Mouse (Mus musculus) embryonic facial prominence, embryonic 11.5 days (tissue): ENCODE data around the gene Prps2. TPM values are rescaled to one million over a fixed set of nuclear protein-coding genes. Genes with fewer than 3 reads are reported as not detected.

Experiments
- ATAC-seq: fragments of 200-750 bp; cut with Nextera tagmentation; replicated peaks from 2 replicates; pipeline ENCODE4 v1.8.0; 2017; ENCODE audit warnings: low read depth; ENCODE audit not compliant: insufficient number of reproducible peaks, low FRiP score, low TSS enrichment
- DNase-seq: peaks from one replicate; pipeline ENCODE4 v3.0.0-alpha.2; 2015; ENCODE audit warnings: low spot score
- H3K27ac ChIP-seq: fragments of 300-500 bp; sonication (generic); replicated peaks from 2 replicates; pipeline ENCODE4 v1.5.1; 2014; ENCODE audit warnings: mild to moderate bottlenecking, low read depth, low read length, control low read depth
- H3K27me3 ChIP-seq: fragments of 300-500 bp; sonication (generic); 2 replicates; pipeline ENCODE4 v1.6.1; 2014; ENCODE audit warnings: mild to moderate bottlenecking, low read length, moderate library complexity, mixed read lengths; ENCODE audit not compliant: control insufficient read depth, insufficient read depth
- H3K36me3 ChIP-seq: fragments of 300-500 bp; sonication (generic); replicated peaks from 2 replicates; pipeline ENCODE4 v1.6.1; 2014; ENCODE audit warnings: low read depth, mild to moderate bottlenecking, low read length, moderate library complexity, mixed read lengths; ENCODE audit not compliant: control insufficient read depth, insufficient read depth
- H3K4me1 ChIP-seq: fragments of 300-500 bp; sonication (generic); 2 replicates; pipeline ENCODE4 v1.6.1; 2014; ENCODE audit warnings: low read length, mixed read lengths; ENCODE audit not compliant: control insufficient read depth, insufficient read depth
- H3K4me2 ChIP-seq: fragments of 300-500 bp; sonication (generic); 2 replicates; pipeline ENCODE4 v1.6.1; 2014; ENCODE audit warnings: low read depth, mild to moderate bottlenecking, control low read depth, low read length, moderate library complexity
- H3K4me3 ChIP-seq: fragments of 300-500 bp; sonication (generic); 2 replicates; pipeline ENCODE4 v1.5.1; 2014; ENCODE audit warnings: low read depth, low read length, control low read depth
- H3K9ac ChIP-seq: fragments of 300-500 bp; sonication (generic); replicated peaks from 2 replicates; pipeline ENCODE4 v1.6.1; 2014; ENCODE audit warnings: mild to moderate bottlenecking, control low read depth, low read length
- H3K9me3 ChIP-seq: fragments of 300-500 bp; sonication (generic); replicated peaks from 2 replicates; pipeline ENCODE4 v1.6.1; 2016; ENCODE audit warnings: mild to moderate bottlenecking, low read length, inconsistent platforms, mixed read lengths; ENCODE audit not compliant: control insufficient read depth
- WGBS: fragments of 180-500 bp; shearing (Covaris S2); extraction: QIAGEN DNeasy Blood & Tissue Kit; methylation state at CpG from one replicate; pipeline ENCODE4 v1.1.7; 2014; 5-methylcytosine and 5-hydroxymethylcytosine counted together
- polyA plus RNA-seq: library from polyadenylated mRNA; unstranded; fragments of >200 nt; fragmentation: Nextera tagmentation; extraction: Ambion mirVana; gene quantifications from 2 replicates; pipeline ENCODE4 v1.2.1, GENCODE M21; 2014

Gene Prps2
- polyA plus RNA-seq, 1 experiment from 2014 or later, result 17.0 TPM

- Histone ChIP-seq H3K27ac (no peak overlapping the region), H3K27me3 (no peaks in the 10 kb centered on the region), H3K9ac (no peak overlapping the region), H3K9me3 (no peaks in the 10 kb centered on the region), H3K4me2 (no peak overlapping the region), H3K4me1 (no peaks in the 10 kb centered on the region), H3K4me3 (no peak overlapping the region), H3K36me3 (no peaks in the 10 kb centered on the region)
- no peak for DNase-seq
- no peak for ATAC-seq
- WGBS, result 88% methylated on average over 1 of the region's 1 CpGs
These were observed 44.6 kb downstream of the Prps2 start for GRCm38 (mm10) chrX:167337990-167338389.

- Histone ChIP-seq H3K4me3 (no peak overlapping the region), H3K9me3 (no peaks in the 10 kb centered on the region), H3K4me1 (no peaks in the 10 kb centered on the region), H3K9ac (no peak overlapping the region), H3K4me2 (no peak overlapping the region), H3K27me3 (no peaks in the 10 kb centered on the region), H3K27ac (no peak overlapping the region), H3K36me3 (no peaks in the 10 kb centered on the region)
- no peak for DNase-seq
- no peak for ATAC-seq
- 82% methylated on average over 1 of the region's 1 CpGs for WGBS
These were observed 48.0 kb downstream of the Prps2 start for GRCm38 (mm10) chrX:167334571-167334970.

GRCm38 (mm10) chrX:167332607-167333006 is 49.9 kb downstream of the Prps2 start:
- Histone ChIP-seq H3K9me3 (no peaks in the 10 kb centered on the region), H3K9ac (no peak overlapping the region), H3K27ac (no peak overlapping the region), H3K4me1 (no peaks in the 10 kb centered on the region), H3K27me3 (no peaks in the 10 kb centered on the region), H3K4me2 (no peak overlapping the region), H3K36me3 (no peaks in the 10 kb centered on the region), H3K4me3 (no peak overlapping the region)
- ATAC-seq (no peak), DNase-seq (no peak)
- WGBS, result 78% methylated on average over 1 of the region's 1 CpGs

GRCm38 (mm10) chrX:167330993-167331392 is 51.6 kb downstream of the Prps2 start:
- DNase-seq (no peak), ATAC-seq (no peak)
- WGBS, result 85% methylated on average over 4 of the region's 4 CpGs
- Histone ChIP-seq H3K9me3 (no peaks in the 10 kb centered on the region), H3K4me3 (no peak overlapping the region), H3K27ac (no peak overlapping the region), H3K4me2 (no peak overlapping the region), H3K4me1 (no peaks in the 10 kb centered on the region), H3K36me3 (no peaks in the 10 kb centered on the region), H3K27me3 (no peaks in the 10 kb centered on the region), H3K9ac (no peak overlapping the region)

GRCm38 (mm10) chrX:167330399-167330798 is 52.1 kb downstream of the Prps2 start, which contains the start of gene Tlr7:
Gene Tlr7 (minus strand): TSS chrX:167330558.
- DNase-seq (no peak), ATAC-seq (no peak)
- Histone ChIP-seq H3K4me2 (no peak within 1 kb of the TSS), H3K9ac (no peak within 1 kb of the TSS), H3K4me1 (no peaks in the 10 kb centered on the region), H3K27me3 (no peaks in the 10 kb centered on the region), H3K4me3 (no peak within 1 kb of the TSS), H3K9me3 (no peaks in the 10 kb centered on the region), H3K36me3 (no peaks in the 10 kb centered on the region), H3K27ac (no peak within 1 kb of the TSS)
- 69% methylated on average over 6 of the region's 6 CpGs for WGBS

- Histone ChIP-seq H3K4me1 (no peaks in the 10 kb centered on the region), H3K27me3 (no peaks in the 10 kb centered on the region)
These were observed 52.9 kb downstream of the Prps2 start for GRCm38 (mm10) chrX:167329620-167330019.

GRCm38 (mm10) chrX:167329098-167329497 is 53.5 kb downstream of the Prps2 start:
- Histone ChIP-seq H3K4me1 (no peaks in the 10 kb centered on the region), H3K4me2 (no peak overlapping the region), H3K27ac (no peak overlapping the region), H3K36me3 (no peaks in the 10 kb centered on the region), H3K4me3 (no peak overlapping the region), H3K27me3 (no peaks in the 10 kb centered on the region), H3K9ac (no peak overlapping the region), H3K9me3 (no peaks in the 10 kb centered on the region)
- no peak for ATAC-seq
- no peak for DNase-seq
- 67% methylated on average over 1 of the region's 1 CpGs for WGBS

More at GRCm38 (mm10) chrX:167329620-167330019, 52.9 kb downstream of the Prps2 start:
- Histone ChIP-seq H3K9ac (no peak overlapping the region), H3K36me3 (no peaks in the 10 kb centered on the region), H3K4me2 (no peak overlapping the region), H3K9me3 (no peaks in the 10 kb centered on the region), H3K4me3 (no peak overlapping the region), H3K27ac (no peak overlapping the region)
- ATAC-seq, result no peak
- DNase-seq, result no peak
- WGBS, result 86% methylated on average over 1 of the region's 1 CpGs

- H3K36me3 ChIP-seq, result no peaks in the 10 kb centered on the region
- ATAC-seq (no peak), DNase-seq (no peak)
- H3K9me3 ChIP-seq, result no peaks in the 10 kb centered on the region
- no peak overlapping the region for H3K27ac ChIP-seq
- WGBS, result 89% methylated on average over 3 of the region's 3 CpGs
- no peaks in the 10 kb centered on the region for H3K4me1 ChIP-seq
- H3K27me3 ChIP-seq, result no peaks in the 10 kb centered on the region
- no peak overlapping the region for H3K9ac ChIP-seq
- H3K4me2 ChIP-seq, result no peak overlapping the region
- H3K4me3 ChIP-seq, result no peak overlapping the region
These were observed 54.0 kb downstream of the Prps2 start for GRCm38 (mm10) chrX:167328519-167328918.
